Mouse (Mus musculus): ENCODE measurements around the gene Cavin1. TPM values are rescaled to one million over a fixed set of nuclear protein-coding genes. Genes with fewer than 3 reads are reported as not detected.

Cavin1 gene
- polyA plus RNA-seq, 2 experiments = 96.8 to 135 TPM

GRCm38 (mm10) chr11:100973245-100973644 is 2.6 kb upstream of the Cavin1 start:
- peaks cover 4% of the 10 kb centered on the region for H3K27me3 ChIP-seq (ENCODE audit: control insufficient read depth, insufficient read depth, low read length)

GRCm38 (mm10) chr11:100971455-100971854 is 768 bp upstream of the Cavin1 start:
- Histone ChIP-seq H3K9me3 (ENCODE audit: control insufficient read depth, low read length) (no peaks in the 10 kb centered on the region), H3K4me1 (ENCODE audit: control insufficient read depth, insufficient read depth, low read length) (peaks cover 14% of the 10 kb centered on the region), H3K36me3 (ENCODE audit: control insufficient read depth, insufficient read depth, low read length) (peaks cover 3% of the 10 kb centered on the region; the same call in 1 of the 2 replicates), H3K27me3 (ENCODE audit: control insufficient read depth, insufficient read depth, low read length) (peaks cover 4% of the 10 kb centered on the region), H3K9ac (ENCODE audit: low read depth, low read length, severe bottlenecking) (no peak overlapping the region), H3K4me2 (replicated peaks; ENCODE audit: low read depth, low read length, severe bottlenecking) (peak overlapping the region; percentile 87; the same call in 1 of the 2 replicates), H3K27ac (replicated peaks; ENCODE audit: low read depth, low read length) (no peak overlapping the region), H3K4me3 (replicated peaks; ENCODE audit: low read length) (no peak overlapping the region)
- TF ChIP-seq POLR2A (IDR thresholded peaks at IDR 0.05; ENCODE audit: borderline replicate concordance, extremely low read depth, insufficient read depth, insufficient read length) = no peak
- DNase-seq (ENCODE audit: low spot score) (no peak), ATAC-seq (ENCODE audit: low FRiP score, low read depth) (no peak)
- 67% methylated on average over 10 of the region's 10 CpGs for WGBS

More at GRCm38 (mm10) chr11:100973245-100973644, 2.6 kb upstream of the Cavin1 start:
- ATAC-seq (ENCODE audit: low FRiP score, low read depth) (no peak), DNase-seq (ENCODE audit: low spot score) (no peak)
- no peak for TF ChIP-seq POLR2A (IDR thresholded peaks at IDR 0.05; ENCODE audit: borderline replicate concordance, extremely low read depth, insufficient read depth, insufficient read length)
- Histone ChIP-seq H3K4me2 (replicated peaks; ENCODE audit: low read depth, low read length, severe bottlenecking) (no peak overlapping the region), H3K4me1 (ENCODE audit: control insufficient read depth, insufficient read depth, low read length) (peaks cover 11% of the 10 kb centered on the region), H3K4me3 (replicated peaks; ENCODE audit: low read length) (no peak overlapping the region), H3K9ac (ENCODE audit: low read depth, low read length, severe bottlenecking) (no peak overlapping the region), H3K9me3 (ENCODE audit: control insufficient read depth, low read length) (no peaks in the 10 kb centered on the region), H3K36me3 (ENCODE audit: control insufficient read depth, insufficient read depth, low read length) (no peaks in the 10 kb centered on the region), H3K27ac (replicated peaks; ENCODE audit: low read depth, low read length) (no peak overlapping the region)
- 84% methylated on average over 7 of the region's 7 CpGs for WGBS

- TF ChIP-seq POLR2A (IDR thresholded peaks at IDR 0.05; ENCODE audit: borderline replicate concordance, extremely low read depth, insufficient read depth, insufficient read length) = no peak
- H3K9me3 ChIP-seq (ENCODE audit: control insufficient read depth, low read length) = no peaks in the 10 kb centered on the region
- peak overlapping the region; percentile 71 for H3K9ac ChIP-seq (ENCODE audit: low read depth, low read length, severe bottlenecking)
- 1% methylated on average over 65 of the region's 65 CpGs for WGBS
- peaks cover 14% of the 10 kb centered on the region for H3K4me1 ChIP-seq (ENCODE audit: control insufficient read depth, insufficient read depth, low read length)
- H3K36me3 ChIP-seq (ENCODE audit: control insufficient read depth, insufficient read depth, low read length) = peaks cover 3% of the 10 kb centered on the region; the same call in 1 of the 2 replicates
- DNase-seq (ENCODE audit: low spot score) (peak; percentile 74), ATAC-seq (ENCODE audit: low FRiP score, low read depth) (peak; percentile 50)
- H3K27ac ChIP-seq (replicated peaks; ENCODE audit: low read depth, low read length) = peak overlapping the region; percentile 79
- peak overlapping the region; percentile 87 for H3K4me2 ChIP-seq (replicated peaks; ENCODE audit: low read depth, low read length, severe bottlenecking)
- H3K27me3 ChIP-seq (ENCODE audit: control insufficient read depth, insufficient read depth, low read length) = peaks cover 4% of the 10 kb centered on the region
- H3K4me3 ChIP-seq (replicated peaks; ENCODE audit: low read length) = peak overlapping the region; percentile 75
Measured at GRCm38 (mm10) chr11:100969744-100970556, 737 bp downstream of the Cavin1 start.

GRCm38 (mm10) chr11:100969189-100969743 is 1.4 kb downstream of the Cavin1 start:
- H3K4me2 ChIP-seq (replicated peaks; ENCODE audit: low read depth, low read length, severe bottlenecking) = peak overlapping the region; percentile 87
- peak overlapping the region; percentile 75 for H3K4me3 ChIP-seq (replicated peaks; ENCODE audit: low read length)
- H3K27ac ChIP-seq (replicated peaks; ENCODE audit: low read depth, low read length) = peak overlapping the region; percentile 79; the same call in 1 of the 2 replicates
- DNase-seq (ENCODE audit: low spot score) (no peak), ATAC-seq (ENCODE audit: low FRiP score, low read depth) (no peak)
- no peaks in the 10 kb centered on the region for H3K9me3 ChIP-seq (ENCODE audit: control insufficient read depth, low read length)
- H3K9ac ChIP-seq (ENCODE audit: low read depth, low read length, severe bottlenecking) = peak overlapping the region; percentile 71
- no peak for TF ChIP-seq POLR2A (IDR thresholded peaks at IDR 0.05; ENCODE audit: borderline replicate concordance, extremely low read depth, insufficient read depth, insufficient read length)
- 1% methylated on average over 19 of the region's 35 CpGs for WGBS
- peaks cover 14% of the 10 kb centered on the region for H3K4me1 ChIP-seq (ENCODE audit: control insufficient read depth, insufficient read depth, low read length)
- peaks cover 4% of the 10 kb centered on the region for H3K27me3 ChIP-seq (ENCODE audit: control insufficient read depth, insufficient read depth, low read length)
- peaks cover 3% of the 10 kb centered on the region; the same call in 1 of the 2 replicates for H3K36me3 ChIP-seq (ENCODE audit: control insufficient read depth, insufficient read depth, low read length)

- Histone ChIP-seq H3K4me2 (replicated peaks; ENCODE audit: low read depth, low read length, severe bottlenecking) (peak overlapping the region; percentile 87), H3K9ac (ENCODE audit: low read depth, low read length, severe bottlenecking) (peak overlapping the region; percentile 71; the same call in 1 of the 2 replicates), H3K4me1 (ENCODE audit: control insufficient read depth, insufficient read depth, low read length) (peaks cover 18% of the 10 kb centered on the region), H3K9me3 (ENCODE audit: control insufficient read depth, low read length) (no peaks in the 10 kb centered on the region), H3K27ac (replicated peaks; ENCODE audit: low read depth, low read length) (no peak overlapping the region), H3K36me3 (ENCODE audit: control insufficient read depth, insufficient read depth, low read length) (peaks cover 3% of the 10 kb centered on the region; the same call in 1 of the 2 replicates), H3K4me3 (replicated peaks; ENCODE audit: low read length) (peak overlapping the region; percentile 75), H3K27me3 (ENCODE audit: control insufficient read depth, insufficient read depth, low read length) (peaks cover 4% of the 10 kb centered on the region)
- ATAC-seq (ENCODE audit: low FRiP score, low read depth) (no peak), DNase-seq (ENCODE audit: low spot score) (no peak)
- 76% methylated on average over 5 of the region's 5 CpGs for WGBS
- no peak for TF ChIP-seq POLR2A (IDR thresholded peaks at IDR 0.05; ENCODE audit: borderline replicate concordance, extremely low read depth, insufficient read depth, insufficient read length)
Measured at GRCm38 (mm10) chr11:100968501-100968900, 2.2 kb downstream of the Cavin1 start.

All from limb, embryonic 14.5 days (tissue).